Mouse (Mus musculus): Measurements from ENCODE around the gene Arid3b. TPM values are rescaled to one million over a fixed set of nuclear protein-coding genes. Genes with fewer than 3 reads are reported as not detected.
A peak's percentile ranks its signal among the peaks of the same experiment; 100 is the strongest.

Gene Arid3b
- polyA plus RNA-seq, 1 experiment from 2014 or later = 12.3 TPM

DNA sequence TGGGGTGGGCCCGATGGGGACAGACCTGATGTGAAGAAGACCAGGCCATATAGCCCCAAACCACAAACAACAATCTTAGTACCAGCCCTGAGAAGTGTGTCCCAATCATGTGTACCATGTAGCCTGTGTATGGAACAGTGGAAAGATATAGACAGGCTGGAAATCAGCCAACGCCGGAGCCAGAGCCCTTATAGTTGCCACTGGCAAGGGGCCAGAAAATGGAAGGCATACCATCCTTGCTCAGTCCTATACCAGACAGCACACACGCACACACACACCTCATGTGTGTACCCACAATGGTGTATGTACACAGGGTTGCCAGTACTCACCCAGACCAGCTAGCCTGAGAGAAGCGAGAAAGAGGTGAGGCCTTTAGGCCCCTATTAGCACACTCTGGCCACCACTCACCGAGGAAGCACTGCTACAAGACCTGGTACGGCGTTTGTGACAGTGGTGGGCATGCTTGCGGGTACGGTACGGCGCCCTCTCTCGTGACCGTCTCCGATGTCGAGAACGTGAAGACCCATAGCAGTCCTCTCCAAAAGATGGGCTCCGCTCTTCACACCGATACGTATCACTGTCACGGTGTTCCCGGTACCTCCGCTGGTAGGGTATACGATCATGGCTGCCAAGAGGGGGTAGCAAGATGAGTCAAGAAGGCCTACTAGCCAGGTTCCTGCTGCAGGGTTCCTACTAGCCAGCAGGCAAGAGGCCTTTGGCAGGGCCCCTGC, 76.0 kb downstream of the Arid3b start:
- H3K4me2 ChIP-seq = no peak overlapping the region
- no peaks in the 10 kb centered on the region for H3K9me3 ChIP-seq (replicated peaks)
- H3K4me1 ChIP-seq = peaks cover 29% of the 10 kb centered on the region
- H3K9ac ChIP-seq = no peak overlapping the region
- no peak for ATAC-seq
- H3K36me3 ChIP-seq (ENCODE audit: poor library complexity, severe bottlenecking) = peaks cover 56% of the 10 kb centered on the region
- H3K27me3 ChIP-seq = no peaks in the 10 kb centered on the region
- H3K4me3 ChIP-seq = no peak overlapping the region
- no peak overlapping the region for H3K27ac ChIP-seq
- 96% methylated on average over 24 of the region's 24 CpGs for WGBS

DNA sequence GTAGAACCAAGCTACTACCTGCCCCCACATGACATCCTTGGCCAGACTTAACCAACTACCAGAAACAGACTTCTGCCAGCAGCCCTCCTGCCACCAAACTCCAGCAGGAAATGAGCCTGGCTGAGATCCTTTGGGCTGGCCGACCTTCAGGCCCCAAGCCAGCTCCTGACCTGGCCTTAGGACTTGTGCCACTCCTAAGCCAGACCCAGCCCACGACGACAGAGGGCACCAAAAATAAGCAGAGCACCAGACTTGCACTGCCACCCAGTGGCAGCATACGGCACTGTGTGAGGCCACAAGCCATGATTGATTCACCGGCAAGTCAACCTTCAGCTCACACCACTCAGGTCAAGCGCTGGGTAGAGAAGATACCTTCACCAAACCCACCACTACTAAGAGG, 77.3 kb downstream of the Arid3b start:
- ATAC-seq = no peak

DNA sequence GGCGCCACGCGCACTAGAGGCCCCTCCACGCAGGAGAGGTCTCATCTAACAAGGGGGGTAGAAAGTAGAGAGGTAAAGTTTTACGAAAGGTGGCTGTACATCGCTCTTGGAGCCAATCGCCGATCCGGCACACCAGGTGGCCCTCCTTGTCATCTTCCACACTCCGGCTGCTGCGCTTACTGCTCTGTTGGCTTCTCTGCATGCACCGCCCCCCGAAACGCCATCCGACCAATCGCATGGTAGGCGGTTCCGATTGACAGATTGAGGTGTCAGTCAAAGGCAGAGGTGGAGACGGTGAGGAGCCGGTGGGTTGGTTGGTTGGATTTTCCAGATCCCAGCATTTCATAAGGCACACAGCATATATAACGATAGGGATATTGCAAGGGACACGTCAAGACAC, 78.1 kb downstream of the Arid3b start:
- H3K9ac ChIP-seq = no peak overlapping the region
- WGBS = 92% methylated on average over 22 of the region's 22 CpGs
- no peaks in the 10 kb centered on the region for H3K9me3 ChIP-seq (replicated peaks)
- no peaks in the 10 kb centered on the region for H3K27me3 ChIP-seq
- no peak overlapping the region for H3K4me3 ChIP-seq
- peaks cover 22% of the 10 kb centered on the region for H3K4me1 ChIP-seq
- ATAC-seq = no peak
- H3K27ac ChIP-seq = no peak overlapping the region
- H3K4me2 ChIP-seq = no peak overlapping the region
- peaks cover 77% of the 10 kb centered on the region for H3K36me3 ChIP-seq (ENCODE audit: poor library complexity, severe bottlenecking)

More for the DNA sequence above, 77.3 kb downstream of the Arid3b start:
- 28% methylated on average over 6 of the region's 6 CpGs for WGBS
- Histone ChIP-seq H3K9ac (no peak overlapping the region), H3K4me2 (no peak overlapping the region), H3K27me3 (no peaks in the 10 kb centered on the region), H3K36me3 (ENCODE audit: poor library complexity, severe bottlenecking) (peaks cover 69% of the 10 kb centered on the region), H3K4me1 (peaks cover 29% of the 10 kb centered on the region), H3K27ac (no peak overlapping the region), H3K4me3 (no peak overlapping the region), H3K9me3 (replicated peaks) (no peaks in the 10 kb centered on the region)

DNA sequence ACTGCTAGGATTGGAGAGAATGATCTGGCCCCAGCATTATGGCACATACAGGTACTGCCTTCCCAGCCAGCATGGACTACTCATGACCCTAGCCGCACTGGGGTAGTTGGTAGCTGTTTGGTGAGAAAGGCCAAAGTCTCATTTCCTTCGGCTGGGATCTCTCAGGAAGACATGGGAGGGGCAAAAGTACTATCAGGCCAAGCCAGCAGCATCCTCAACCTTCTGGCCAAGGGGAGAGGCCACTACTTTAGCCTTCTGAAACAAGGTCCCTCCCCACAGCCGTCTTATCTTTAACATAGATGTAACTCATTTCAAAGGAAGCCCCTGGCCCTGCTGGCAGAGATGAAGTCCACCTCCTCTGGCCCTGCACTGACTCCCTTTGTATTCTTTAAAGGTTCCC, 79.0 kb downstream of the Arid3b start:
- ATAC-seq = no peak
- Histone ChIP-seq H3K27ac (no peak overlapping the region), H3K36me3 (ENCODE audit: poor library complexity, severe bottlenecking) (peaks cover 86% of the 10 kb centered on the region), H3K4me3 (no peak overlapping the region), H3K9ac (no peak overlapping the region), H3K9me3 (replicated peaks) (no peaks in the 10 kb centered on the region), H3K27me3 (no peaks in the 10 kb centered on the region), H3K4me1 (peaks cover 12% of the 10 kb centered on the region), H3K4me2 (no peak overlapping the region)
- 91% methylated on average over 3 of the region's 3 CpGs for WGBS

DNA sequence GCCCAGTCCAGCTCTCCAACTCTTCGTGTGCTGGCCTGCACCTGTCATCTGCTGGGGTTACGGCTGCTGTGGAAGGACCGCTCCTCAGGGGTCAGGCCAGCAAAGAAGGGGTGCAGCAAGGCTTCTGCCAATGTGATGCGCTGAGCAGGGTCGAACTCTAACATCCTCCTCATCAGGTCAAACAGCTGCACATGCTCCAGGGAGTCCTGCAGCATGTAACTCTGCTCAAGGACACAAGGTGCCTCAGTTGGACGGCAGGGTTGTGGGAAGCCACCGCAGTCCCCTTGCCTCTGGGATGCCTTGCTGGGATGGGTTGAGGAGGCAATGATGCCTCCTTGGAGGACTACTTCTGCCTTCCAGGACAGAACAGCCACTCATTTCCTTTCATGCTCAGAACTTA, 85.7 kb downstream of the Arid3b start:
- Histone ChIP-seq H3K27me3 (no peaks in the 10 kb centered on the region), H3K27ac (no peak overlapping the region), H3K36me3 (ENCODE audit: poor library complexity, severe bottlenecking) (peaks cover 100% of the 10 kb centered on the region), H3K9me3 (replicated peaks) (no peaks in the 10 kb centered on the region), H3K4me3 (no peak overlapping the region), H3K4me2 (no peak overlapping the region), H3K9ac (no peak overlapping the region), H3K4me1 (no peaks in the 10 kb centered on the region)
- ATAC-seq = no peak
- 90% methylated on average over 7 of the region's 7 CpGs for WGBS

DNA sequence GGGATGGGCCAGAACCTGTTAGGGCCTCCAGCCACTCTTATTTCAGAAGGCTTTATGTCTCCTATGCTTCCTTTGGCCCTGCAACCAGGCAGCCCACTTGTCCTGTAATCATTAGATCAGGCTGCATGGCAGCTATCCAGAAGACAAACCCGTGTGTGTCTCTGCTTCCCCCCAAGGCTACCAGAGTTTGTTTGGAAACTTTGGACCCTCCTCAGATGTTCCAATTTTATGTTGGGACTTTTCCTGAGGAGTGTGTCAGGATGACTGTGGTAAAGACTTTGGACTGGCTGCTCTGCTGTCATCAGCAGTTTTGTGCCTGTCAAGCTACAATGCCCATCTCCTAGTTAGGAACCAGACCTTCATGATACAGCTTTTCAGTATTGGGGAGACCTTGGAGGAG, 87.8 kb downstream of the Arid3b start:
- Histone ChIP-seq H3K4me2 (no peak overlapping the region), H3K4me1 (no peaks in the 10 kb centered on the region), H3K9ac (no peak overlapping the region), H3K27me3 (no peaks in the 10 kb centered on the region), H3K4me3 (no peak overlapping the region), H3K27ac (no peak overlapping the region), H3K9me3 (replicated peaks) (no peaks in the 10 kb centered on the region), H3K36me3 (ENCODE audit: poor library complexity, severe bottlenecking) (peaks cover 89% of the 10 kb centered on the region)
- 81% methylated on average over 1 of the region's 1 CpGs for WGBS
- ATAC-seq = no peak

DNA sequence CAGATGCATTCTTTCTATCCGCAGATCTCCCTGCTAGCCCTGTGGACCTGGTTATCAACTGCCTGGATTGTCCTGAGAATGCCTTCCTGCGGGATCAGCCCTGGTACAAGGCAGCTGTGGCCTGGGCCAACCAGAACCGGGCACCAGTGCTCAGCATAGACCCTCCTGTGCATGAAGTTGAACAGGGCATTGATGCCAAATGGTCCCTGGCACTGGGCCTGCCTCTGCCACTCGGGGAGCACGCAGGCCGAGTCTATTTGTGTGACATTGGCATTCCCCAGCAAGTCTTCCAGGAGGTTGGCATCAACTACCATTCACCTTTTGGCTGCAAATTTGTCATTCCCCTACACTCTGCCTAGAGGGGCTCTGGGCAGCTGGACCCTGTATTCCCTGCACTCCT, 88.5 kb downstream of the Arid3b start:
- no peak overlapping the region for H3K4me3 ChIP-seq
- H3K36me3 ChIP-seq (ENCODE audit: poor library complexity, severe bottlenecking) = peaks cover 88% of the 10 kb centered on the region
- H3K9me3 ChIP-seq (replicated peaks) = no peaks in the 10 kb centered on the region
- H3K4me2 ChIP-seq = no peak overlapping the region
- H3K9ac ChIP-seq = no peak overlapping the region; the same call in 1 of the 2 replicates
- H3K27me3 ChIP-seq = no peaks in the 10 kb centered on the region
- no peaks in the 10 kb centered on the region for H3K4me1 ChIP-seq
- WGBS = 84% methylated on average over 6 of the region's 6 CpGs
- ATAC-seq = no peak
- no peak overlapping the region for H3K27ac ChIP-seq

DNA sequence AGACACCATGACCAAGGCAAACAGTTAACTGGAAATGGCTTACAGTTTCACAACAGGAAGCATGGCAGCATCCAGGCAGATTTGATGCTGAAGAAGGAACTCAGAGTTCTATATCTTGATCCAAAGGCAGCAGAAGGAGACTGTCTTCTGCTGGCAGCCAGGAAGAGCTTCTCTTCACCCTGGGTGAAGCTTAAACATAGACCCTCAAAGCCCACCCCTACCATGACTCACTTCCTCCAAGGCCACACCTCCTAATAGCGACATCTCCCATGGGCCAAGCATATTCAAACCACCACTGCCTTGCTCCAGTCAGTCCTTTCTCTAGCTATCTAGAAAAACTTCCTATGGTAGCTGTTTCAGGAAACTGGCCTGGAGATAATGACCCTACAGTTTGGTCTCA, 89.5 kb downstream of the Arid3b start:
- ATAC-seq = no peak
- Histone ChIP-seq H3K9ac (no peak overlapping the region), H3K4me2 (no peak overlapping the region), H3K4me1 (no peaks in the 10 kb centered on the region), H3K36me3 (ENCODE audit: poor library complexity, severe bottlenecking) (peaks cover 88% of the 10 kb centered on the region), H3K27ac (no peak overlapping the region), H3K4me3 (no peak overlapping the region), H3K9me3 (replicated peaks) (no peaks in the 10 kb centered on the region), H3K27me3 (no peaks in the 10 kb centered on the region)
- 68% methylated on average over 1 of the region's 1 CpGs for WGBS

DNA sequence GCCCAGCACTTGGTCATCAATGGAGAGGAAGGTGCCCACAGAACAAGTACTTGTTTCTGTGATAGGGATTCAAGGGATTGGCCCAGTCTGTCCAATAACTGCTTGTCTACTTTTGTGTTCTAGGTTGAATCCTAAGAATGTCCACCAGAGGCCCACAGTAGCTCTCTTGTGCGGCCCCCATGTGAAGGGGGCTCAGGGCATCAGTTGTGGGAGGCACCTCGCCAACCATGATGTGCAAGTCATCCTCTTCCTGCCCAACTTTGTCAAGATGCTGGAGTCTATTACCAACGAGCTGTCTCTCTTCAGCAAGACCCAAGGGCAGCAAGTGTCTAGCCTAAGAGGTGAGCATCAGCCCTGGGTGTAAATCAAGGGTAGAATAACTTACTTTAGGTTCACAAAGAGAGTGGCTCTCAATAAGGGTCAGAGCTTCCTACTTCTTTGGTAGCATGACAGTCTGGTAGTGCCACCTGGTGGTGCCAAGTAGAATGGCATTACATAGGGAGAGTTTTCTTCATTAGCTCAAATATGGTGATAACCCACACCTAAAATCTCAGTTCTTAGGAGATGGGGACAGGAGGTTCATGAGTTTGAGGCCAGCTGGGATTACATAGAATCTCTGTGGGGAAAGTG, 92.0 kb downstream of the Arid3b start:
- Histone ChIP-seq H3K4me2 (no peak overlapping the region), H3K36me3 (ENCODE audit: poor library complexity, severe bottlenecking) (peaks cover 86% of the 10 kb centered on the region), H3K27me3 (no peaks in the 10 kb centered on the region), H3K27ac (no peak overlapping the region), H3K4me3 (no peak overlapping the region), H3K4me1 (no peaks in the 10 kb centered on the region), H3K9me3 (replicated peaks) (no peaks in the 10 kb centered on the region), H3K9ac (no peak overlapping the region)
- peak; percentile 41 for ATAC-seq
- 71% methylated on average over 3 of the region's 3 CpGs for WGBS

Other genes with a start within 250 kb of the Arid3b start
- gene Ulk3, start 247.3 kb downstream of the Arid3b start, polyA plus RNA-seq (2015; fragmentation: Nextera tagmentation; extraction: Ambion mirVana) = 20.0 and 20.3 TPM in 2 replicates
- not detected in 2 replicates for gene Cplx3, start 230.5 kb downstream of the Arid3b start, polyA plus RNA-seq (2015; fragmentation: Nextera tagmentation; extraction: Ambion mirVana)
- not detected in 2 replicates for gene Lman1l, start 216.0 kb downstream of the Arid3b start, polyA plus RNA-seq (2015; fragmentation: Nextera tagmentation; extraction: Ambion mirVana)
- gene Csk, start 183.2 kb downstream of the Arid3b start, polyA plus RNA-seq (2015; fragmentation: Nextera tagmentation; extraction: Ambion mirVana) = 35.0 and 39.8 TPM in 2 replicates
- not detected in 2 replicates for gene Cyp1a2, start 153.1 kb downstream of the Arid3b start, polyA plus RNA-seq (2015; fragmentation: Nextera tagmentation; extraction: Ambion mirVana)
- 0.06 TPM in 1 of 2 replicates, not detected in the other for gene Cyp1a1, start 148.9 kb downstream of the Arid3b start, polyA plus RNA-seq (2015; fragmentation: Nextera tagmentation; extraction: Ambion mirVana)
- 36.0 and 41.5 TPM in 2 replicates for gene Edc3, start 128.3 kb downstream of the Arid3b start, polyA plus RNA-seq (2015; fragmentation: Nextera tagmentation; extraction: Ambion mirVana)
- gene Clk3, start 70.9 kb downstream of the Arid3b start, polyA plus RNA-seq (2015; fragmentation: Nextera tagmentation; extraction: Ambion mirVana) = 90.5 and 91.0 TPM in 2 replicates
- 164 and 165 TPM in 2 replicates for gene Ubl7, start 74.2 kb upstream of the Arid3b start, polyA plus RNA-seq (2015; fragmentation: Nextera tagmentation; extraction: Ambion mirVana)
- 1.1 and 2.2 TPM in 2 replicates for gene Sema7a, start 103.3 kb upstream of the Arid3b start, polyA plus RNA-seq (2015; fragmentation: Nextera tagmentation; extraction: Ambion mirVana)
- 0.23 and 0.65 TPM in 2 replicates for gene Cyp11a1, start 169.6 kb upstream of the Arid3b start, polyA plus RNA-seq (2015; fragmentation: Nextera tagmentation; extraction: Ambion mirVana)
- 7.1 and 7.7 TPM in 2 replicates for gene Stra6, start 227.0 kb upstream of the Arid3b start, polyA plus RNA-seq (2015; fragmentation: Nextera tagmentation; extraction: Ambion mirVana)